Mouse (Mus musculus) forebrain, embryonic 14.5 days (tissue): ENCODE data around the gene Pex6. TPM values are rescaled to one million over a fixed set of nuclear protein-coding genes. Genes with fewer than 3 reads are reported as not detected.

ENCODE experiments used
- ATAC-seq: fragments of 200-750 bp; cut with Nextera tagmentation; 2 replicates; pipeline ENCODE4 v1.8.0; 2017; ENCODE audit warnings: mild to moderate bottlenecking, moderate library complexity
- DNase-seq: peaks from one replicate; pipeline ENCODE4 v3.0.0-alpha.2; 2015; ENCODE audit warnings: low spot score
- H3K27ac ChIP-seq: fragments of 300-500 bp; sonication (generic); 2 replicates; pipeline ENCODE4 v1.5.1; 2014; ENCODE audit warnings: low read depth, mild to moderate bottlenecking, control low read depth, low read length, moderate library complexity
- H3K27me3 ChIP-seq: fragments of 300-500 bp; sonication (generic); replicated peaks from 2 replicates; pipeline ENCODE4 v1.6.1; 2014; ENCODE audit warnings: low read length, control low read depth, mixed read lengths; ENCODE audit not compliant: control insufficient read depth, insufficient read depth
- H3K36me3 ChIP-seq: fragments of 300-500 bp; sonication (generic); 2 replicates; pipeline ENCODE4 v1.6.1; 2014; ENCODE audit warnings: low read length, control low read depth; ENCODE audit not compliant: control insufficient read depth, insufficient read depth
- H3K4me1 ChIP-seq: fragments of 300-500 bp; sonication (generic); 2 replicates; pipeline ENCODE4 v1.6.1; 2014; ENCODE audit warnings: antibody characterized with exemption, low read length, control low read depth; ENCODE audit not compliant: control insufficient read depth, insufficient read depth
- H3K4me2 ChIP-seq: fragments of 300-500 bp; sonication (generic); 2 replicates; pipeline ENCODE4 v1.6.1; 2014; ENCODE audit warnings: mild to moderate bottlenecking, control low read depth, low read length
- H3K4me3 ChIP-seq: fragments of 300-500 bp; sonication (generic); 2 replicates; pipeline ENCODE4 v1.5.1; 2014; ENCODE audit warnings: low read depth, low read length, control low read depth
- H3K9ac ChIP-seq: fragments of 300-500 bp; sonication (generic); 2 replicates; pipeline ENCODE4 v1.6.1; 2014; ENCODE audit warnings: mild to moderate bottlenecking, low read length, control low read depth, moderate library complexity
- H3K9me3 ChIP-seq: fragments of 300-500 bp; sonication (generic); replicated peaks from 2 replicates; pipeline ENCODE4 v1.6.1; 2016; ENCODE audit warnings: low read length, control low read depth, mixed read lengths; ENCODE audit not compliant: control insufficient read depth
- WGBS: fragments of 180-500 bp; shearing (Covaris S2); extraction: QIAGEN DNeasy Blood & Tissue Kit; methylation state at CpG from one replicate; pipeline ENCODE4 v1.1.7; 2014; 5-methylcytosine and 5-hydroxymethylcytosine counted together
- polyA plus RNA-seq: library from polyadenylated mRNA; unstranded; fragments of >200 nt; fragmentation: Nextera tagmentation; extraction: Ambion mirVana; gene quantifications from 2 replicates; pipeline ENCODE4 v1.2.1, GENCODE M21; 2014

Pex6 gene
- polyA plus RNA-seq, 1 experiment from 2014 or later: 17.6 TPM

DNA sequence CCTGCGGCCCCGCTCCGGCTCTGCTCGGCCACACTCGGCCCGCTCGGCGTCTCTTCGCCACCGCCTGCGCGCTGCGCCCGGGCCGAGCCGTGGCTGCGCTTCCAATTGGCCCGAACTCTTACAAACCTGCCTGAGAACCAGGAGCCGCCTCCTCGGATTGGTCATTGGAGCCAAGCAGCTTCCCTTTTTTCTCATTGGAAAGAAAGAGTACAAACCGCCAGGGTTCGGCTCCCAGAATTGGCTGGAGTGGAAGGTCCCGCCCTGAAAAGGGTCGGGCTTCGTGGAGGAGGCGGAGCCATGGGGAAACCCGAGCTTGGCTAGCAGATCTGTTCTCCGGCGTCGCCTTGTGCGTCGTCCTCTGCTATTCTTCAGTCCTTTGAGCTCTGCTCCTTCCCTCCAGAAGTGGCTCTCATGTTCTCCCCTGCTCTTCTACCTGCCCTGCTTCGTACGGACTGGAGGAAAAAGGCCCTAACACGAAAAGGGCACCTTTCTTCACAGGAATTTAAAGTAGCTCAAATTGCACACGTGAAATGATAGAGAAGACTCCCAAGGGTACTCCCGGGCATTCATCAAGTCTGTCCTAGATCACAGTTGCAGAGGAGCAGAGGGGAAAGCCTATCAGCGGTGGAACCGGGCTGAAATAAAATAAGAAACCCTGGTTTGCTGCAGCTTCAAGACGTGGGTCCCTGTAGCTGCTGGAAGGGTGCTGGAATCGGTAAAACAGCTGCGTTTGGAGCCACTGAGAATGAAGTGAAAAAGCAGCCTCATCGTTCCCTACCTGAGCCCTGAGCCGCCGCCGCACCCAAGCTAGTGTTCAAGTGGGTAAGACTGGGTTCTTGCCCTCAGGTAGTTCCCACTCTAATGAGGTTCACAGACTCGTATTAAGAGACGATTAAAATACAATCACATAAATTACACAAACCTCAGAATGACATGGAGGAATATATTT lies 6.1 kb upstream of the Pex6 start, which contains the start of gene Ppp2r5d:
Gene Ppp2r5d (minus strand): TSS at position 225 of the 949 bp plus-strand sequence.
- Histone ChIP-seq H3K36me3 (no peaks in the 10 kb centered on the region), H3K4me2 (peak within 1 kb of the TSS; percentile 86), H3K9me3 (no peaks in the 10 kb centered on the region), H3K27ac (peak within 1 kb of the TSS; percentile 90), H3K27me3 (no peaks in the 10 kb centered on the region), H3K9ac (peak within 1 kb of the TSS; percentile 95), H3K4me3 (peak within 1 kb of the TSS; percentile 95), H3K4me1 (peaks cover 19% of the 10 kb centered on the region)
- ATAC-seq (peak; percentile 98), DNase-seq (peak; percentile 99)
- 1% methylated on average over 48 of the region's 48 CpGs for WGBS

DNA sequence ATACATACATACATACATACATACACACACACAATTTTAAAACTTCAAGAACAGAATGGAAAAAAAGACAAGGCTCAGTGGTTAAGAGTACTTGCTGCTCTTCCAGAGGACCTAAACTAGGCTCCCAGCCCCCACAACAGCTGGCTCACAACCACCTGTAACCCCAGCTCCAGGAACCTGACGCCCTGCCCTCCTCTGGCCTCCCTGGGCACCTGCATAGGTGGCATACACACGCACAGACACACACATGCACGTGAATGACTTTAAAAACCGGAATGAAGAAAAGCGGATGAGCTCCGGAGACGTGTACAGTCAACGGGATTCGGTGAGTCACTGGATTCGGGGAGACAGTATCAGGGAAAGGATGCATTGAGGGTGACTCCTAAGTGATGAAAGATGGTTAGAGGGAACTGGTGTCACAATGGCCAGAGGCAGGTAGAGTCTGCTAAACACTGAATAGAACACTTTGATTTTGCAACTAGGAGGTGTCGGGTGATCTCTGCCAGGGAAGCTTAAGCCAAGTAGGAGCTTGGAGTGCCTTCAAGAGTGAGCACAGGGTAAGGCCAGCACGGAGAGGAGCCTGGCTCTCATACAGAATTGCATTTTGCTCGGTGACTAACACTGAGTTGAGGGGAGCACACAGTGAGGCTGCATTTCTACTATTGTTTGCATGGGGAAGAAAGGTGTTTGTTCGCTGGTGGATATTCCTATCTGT lies 4.7 kb upstream of the Pex6 start:
- Histone ChIP-seq H3K9me3 (no peaks in the 10 kb centered on the region), H3K4me3 (no peak overlapping the region), H3K4me1 (peaks cover 19% of the 10 kb centered on the region), H3K4me2 (no peak overlapping the region), H3K36me3 (no peaks in the 10 kb centered on the region), H3K27me3 (no peaks in the 10 kb centered on the region), H3K27ac (no peak overlapping the region), H3K9ac (no peak overlapping the region)
- WGBS: 91% methylated on average over 14 of the region's 14 CpGs
- ATAC-seq (no peak), DNase-seq (no peak)

DNA sequence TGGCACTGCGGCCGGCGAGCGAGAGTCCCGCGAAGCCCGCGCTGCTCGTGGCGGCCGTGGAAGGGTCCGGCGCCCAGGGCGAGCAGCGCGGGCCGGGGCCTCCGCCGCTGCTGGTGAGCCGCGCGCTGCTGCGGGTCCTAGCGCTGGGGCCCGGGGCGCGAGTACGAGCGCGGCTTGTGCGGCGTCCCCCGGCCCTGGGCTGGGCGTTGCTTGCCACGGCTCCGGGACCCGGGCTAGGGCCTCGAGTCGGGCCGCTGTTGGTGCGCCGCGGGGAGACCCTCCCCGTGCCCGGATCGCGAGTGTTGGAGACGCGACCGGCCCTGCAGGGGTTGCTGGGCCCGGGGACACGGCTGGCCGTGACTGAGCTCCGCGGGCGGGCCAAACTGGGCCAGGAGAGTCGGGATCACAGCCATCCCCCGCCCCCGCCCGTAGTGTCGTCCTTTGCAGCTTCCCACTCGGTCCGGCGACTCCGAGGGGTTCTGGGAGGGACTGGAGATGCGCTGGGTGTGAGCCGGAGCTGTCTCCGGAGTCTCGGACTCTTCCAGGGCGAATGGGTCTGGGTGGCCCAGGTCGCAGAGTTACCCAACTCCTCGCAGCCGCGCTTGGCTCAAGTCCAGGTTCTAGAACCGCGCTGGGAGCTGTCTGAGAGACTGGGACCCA lies 479 bp downstream of the Pex6 start:
- peak overlapping the region; percentile 97 for H3K4me3 ChIP-seq
- peaks cover 28% of the 10 kb centered on the region for H3K36me3 ChIP-seq
- no peaks in the 10 kb centered on the region for H3K27me3 ChIP-seq
- H3K4me1 ChIP-seq: peaks cover 6% of the 10 kb centered on the region
- under 1% methylated on average over 62 of the region's 76 CpGs for WGBS
- H3K27ac ChIP-seq: peak overlapping the region; percentile 67; the same call in 1 of the 2 replicates
- H3K4me2 ChIP-seq: peak overlapping the region; percentile 98
- no peaks in the 10 kb centered on the region for H3K9me3 ChIP-seq
- ATAC-seq (peak; percentile 75), DNase-seq (no peak)
- H3K9ac ChIP-seq: peak overlapping the region; percentile 84

DNA sequence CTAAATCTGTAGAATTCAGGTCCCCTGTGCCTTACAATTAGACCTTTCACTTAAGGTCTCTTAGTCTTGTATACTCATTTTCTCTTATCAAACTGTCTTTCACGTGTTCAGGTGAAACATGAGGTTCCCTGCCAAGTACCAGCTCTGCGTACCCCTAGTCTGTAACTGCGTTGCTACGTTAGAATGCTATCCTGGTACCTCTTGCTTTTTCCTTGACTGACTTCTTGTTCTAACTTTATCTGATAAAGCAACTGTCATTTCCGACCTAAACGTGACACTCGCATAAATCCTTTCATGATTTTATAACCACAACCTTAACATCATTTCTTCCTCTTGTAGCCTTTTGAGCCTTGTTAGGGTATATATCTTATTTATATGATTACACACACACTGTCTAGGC lies 1.2 kb downstream of the Pex6 start:
- H3K9me3 ChIP-seq: no peaks in the 10 kb centered on the region
- H3K9ac ChIP-seq: peak overlapping the region; percentile 84
- 76% methylated on average over 7 of the region's 7 CpGs for WGBS
- H3K4me1 ChIP-seq: peaks cover 6% of the 10 kb centered on the region
- peak overlapping the region; percentile 98 for H3K4me2 ChIP-seq
- ATAC-seq: no peak
- H3K27ac ChIP-seq: no peak overlapping the region
- no peak for DNase-seq
- H3K36me3 ChIP-seq: peaks cover 31% of the 10 kb centered on the region
- H3K27me3 ChIP-seq: no peaks in the 10 kb centered on the region
- peak overlapping the region; percentile 97 for H3K4me3 ChIP-seq

DNA sequence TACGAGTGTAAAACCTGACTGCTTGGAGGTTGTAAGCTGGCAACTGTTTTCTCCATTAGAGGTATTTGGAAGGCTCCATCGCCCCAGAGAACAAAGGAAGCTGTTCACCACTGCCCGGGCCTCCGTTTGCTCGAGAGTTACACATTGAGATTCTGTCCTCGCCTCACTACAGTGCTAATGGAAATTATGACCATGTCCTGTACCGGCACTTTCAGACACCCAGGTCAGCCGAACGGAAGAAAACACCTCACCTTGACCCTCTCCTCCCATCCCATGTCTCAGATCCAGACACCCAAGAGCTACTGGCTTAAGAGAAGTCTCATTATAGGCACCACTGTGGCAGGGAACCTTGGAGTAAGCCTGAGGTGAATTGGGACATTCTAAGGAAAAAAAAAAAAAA lies 2.6 kb downstream of the Pex6 start:
- Histone ChIP-seq H3K4me2 (no peak overlapping the region), H3K36me3 (peaks cover 31% of the 10 kb centered on the region), H3K27me3 (no peaks in the 10 kb centered on the region), H3K27ac (no peak overlapping the region), H3K9ac (no peak overlapping the region), H3K9me3 (no peaks in the 10 kb centered on the region), H3K4me1 (peaks cover 6% of the 10 kb centered on the region), H3K4me3 (no peak overlapping the region)
- ATAC-seq (no peak), DNase-seq (no peak)
- 83% methylated on average over 9 of the region's 9 CpGs for WGBS

DNA sequence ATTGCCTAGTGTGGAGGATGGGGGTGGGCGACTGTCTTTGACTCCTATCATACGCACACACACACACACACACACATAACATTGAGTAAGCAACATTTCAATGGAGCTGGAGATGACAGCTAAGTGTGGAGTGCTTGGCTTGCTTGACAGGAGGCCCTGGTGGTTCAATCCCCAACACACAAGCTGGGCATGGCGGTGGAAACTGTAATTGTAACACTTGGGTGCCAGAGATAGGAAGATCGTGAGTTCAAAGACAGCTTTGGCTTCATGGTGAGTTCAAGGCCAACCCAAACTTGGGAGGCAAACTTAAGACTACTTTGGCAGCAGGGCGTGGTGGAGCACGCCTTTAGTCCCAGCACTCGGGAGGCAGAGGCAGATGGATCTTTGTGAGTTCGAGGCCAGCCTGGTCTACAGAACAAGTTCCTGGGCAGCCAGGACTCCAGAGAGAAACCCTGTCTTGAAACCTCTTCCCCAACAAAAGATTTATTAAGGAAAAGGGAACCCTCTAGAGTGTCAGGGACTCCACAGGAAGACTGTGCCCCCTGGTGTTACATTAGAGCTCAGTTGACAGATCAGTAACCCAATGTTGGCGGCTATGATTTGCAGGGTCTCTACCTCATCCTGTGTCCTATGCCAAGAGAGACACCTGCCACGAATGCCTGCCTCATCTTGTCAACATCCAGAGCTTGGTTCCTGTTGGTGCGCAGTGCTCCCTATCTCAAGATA lies 3.7 kb downstream of the Pex6 start:
- WGBS: 94% methylated on average over 11 of the region's 11 CpGs

DNA sequence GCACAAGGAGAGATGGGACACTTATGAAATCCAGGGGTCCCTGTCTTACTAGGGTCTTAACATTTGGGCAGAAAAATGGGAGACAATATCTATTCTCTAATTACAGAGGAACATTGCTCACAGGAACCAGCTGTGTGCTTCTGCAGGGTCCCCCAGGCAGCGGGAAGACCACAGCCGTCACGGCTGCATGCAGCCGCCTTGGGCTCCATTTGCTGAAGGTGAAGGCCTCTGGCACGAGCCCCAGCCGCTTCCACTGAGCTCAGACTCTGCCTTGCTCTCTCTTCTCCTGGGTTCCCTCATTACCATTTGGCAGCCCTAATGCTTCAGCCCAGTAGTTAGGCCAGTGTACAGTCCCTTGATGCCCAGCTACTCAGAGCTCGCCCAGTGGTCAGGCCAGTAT lies 9.8 kb downstream of the Pex6 start:
- ATAC-seq (no peak), DNase-seq (no peak)
- Histone ChIP-seq H3K27ac (no peak overlapping the region), H3K9me3 (no peaks in the 10 kb centered on the region), H3K4me3 (no peak overlapping the region), H3K9ac (no peak overlapping the region), H3K4me2 (no peak overlapping the region), H3K4me1 (no peaks in the 10 kb centered on the region), H3K36me3 (peaks cover 34% of the 10 kb centered on the region), H3K27me3 (no peaks in the 10 kb centered on the region)
- WGBS: 92% methylated on average over 7 of the region's 7 CpGs

More for the DNA sequence above, 3.7 kb downstream of the Pex6 start:
- H3K9ac ChIP-seq: no peak overlapping the region
- H3K4me2 ChIP-seq: no peak overlapping the region
- no peak overlapping the region for H3K27ac ChIP-seq
- no peaks in the 10 kb centered on the region for H3K9me3 ChIP-seq
- H3K4me1 ChIP-seq: peaks cover 6% of the 10 kb centered on the region
- no peaks in the 10 kb centered on the region for H3K27me3 ChIP-seq
- peaks cover 31% of the 10 kb centered on the region for H3K36me3 ChIP-seq
- DNase-seq (no peak), ATAC-seq (no peak)
- H3K4me3 ChIP-seq: no peak overlapping the region

DNA sequence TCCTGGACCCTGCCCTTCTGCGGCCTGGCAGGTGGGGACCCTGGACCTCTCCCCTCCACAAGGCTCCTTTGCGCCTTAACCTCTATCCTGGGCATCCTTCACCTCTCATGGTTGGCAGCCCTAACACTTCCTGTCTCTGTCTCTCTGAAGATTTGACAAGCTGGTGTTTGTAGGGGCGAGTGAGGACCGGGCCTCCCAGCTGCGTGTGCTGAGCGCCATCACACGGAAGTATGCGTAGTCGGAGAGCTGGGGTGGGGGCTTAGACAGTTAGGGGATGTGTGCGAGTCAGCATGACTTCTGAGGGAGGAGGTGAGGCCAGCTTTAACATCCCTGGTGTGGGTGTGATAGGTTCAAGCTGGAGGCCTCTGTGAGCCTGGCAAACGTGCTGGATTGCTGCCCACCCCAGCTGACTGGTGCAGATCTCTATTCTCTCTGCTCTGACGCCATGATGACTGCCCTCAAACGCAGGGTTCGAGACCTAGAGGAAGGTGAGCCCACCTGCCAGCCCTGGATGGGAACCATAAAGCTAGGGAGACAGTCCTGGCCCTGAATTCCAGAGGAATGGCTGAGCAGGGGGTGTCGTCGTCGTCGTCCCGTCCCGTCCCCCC lies 13.3 kb downstream of the Pex6 start:
- no peak for ATAC-seq
- no peak for DNase-seq
- H3K27me3 ChIP-seq: peaks cover 6% of the 10 kb centered on the region; the same call in 1 of the 2 replicates
- no peaks in the 10 kb centered on the region for H3K9me3 ChIP-seq
- H3K4me2 ChIP-seq: no peak overlapping the region
- no peak overlapping the region for H3K9ac ChIP-seq
- H3K4me1 ChIP-seq: no peaks in the 10 kb centered on the region
- H3K4me3 ChIP-seq: no peak overlapping the region
- 82% methylated on average over 20 of the region's 20 CpGs for WGBS
- H3K36me3 ChIP-seq: peaks cover 25% of the 10 kb centered on the region
- no peak overlapping the region for H3K27ac ChIP-seq
